Mouse (Mus musculus): ENCODE data around the gene Tm6sf1. TPM values are rescaled to one million over a fixed set of nuclear protein-coding genes. Genes with fewer than 3 reads are reported as not detected.

The Tm6sf1 gene
- total RNA-seq, 1 experiment = 2.2 TPM

- Histone ChIP-seq H3K9me3 (ENCODE audit: control insufficient read depth, insufficient read depth, low read depth, low read length) (no peaks in the 10 kb centered on the region), H3K4me3 (ENCODE audit: insufficient read depth in 1 of 2, low read depth in 1 of 2, low read length in 2 of 2, poor library complexity in 1 of 2, severe bottlenecking in 1 of 2) (no peak overlapping the region), H3K9ac (ENCODE audit: insufficient read depth, low read depth, low read length, poor library complexity, severe bottlenecking) (no peak overlapping the region), H3K4me1 (ENCODE audit: control insufficient read depth in 2 of 2, insufficient read depth in 2 of 2, low read length in 2 of 2, poor library complexity in 1 of 2) (no peaks in the 10 kb centered on the region), H3K36me3 (ENCODE audit: control insufficient read depth, insufficient read depth, low read length, poor library complexity, severe bottlenecking) (no peaks in the 10 kb centered on the region), H3K27ac (ENCODE audit: insufficient read depth, low read depth, low read length, poor library complexity, severe bottlenecking) (no peak overlapping the region)
- in situ Hi-C loops (cut with MboI; ENCODE audit: low sequenced_read_pairs in 2 of 2, unreplicated experiment in 2 of 2) = no loop called here
- TF ChIP-seq ZNF384 (IDR thresholded peaks at IDR 0.05; ENCODE audit: low read depth, low read length) = no peak
- TF ChIP-seq ZC3H11A (IDR thresholded peaks at IDR 0.05; ENCODE audit: borderline replicate concordance, low read depth, low read length) = no peak
- TF ChIP-seq MAFK (IDR thresholded peaks at IDR 0.05; ENCODE audit: insufficient read depth, low read depth, low read length) = no peak
- no peak for TF ChIP-seq CHD2 (IDR thresholded peaks at IDR 0.05; ENCODE audit: low read depth, low read length)
- no peak for TF ChIP-seq HCFC1 (IDR thresholded peaks at IDR 0.05; ENCODE audit: borderline replicate concordance, insufficient read depth, low read length)
- DNase-seq (ENCODE audit: low read depth, low spot score) = no peak
These were observed 21.5 kb downstream of the Tm6sf1 start for GRCm38 (mm10) chr7:81880286-81880685.

- no peaks in the 10 kb centered on the region for H3K9me3 ChIP-seq (ENCODE audit: control insufficient read depth, insufficient read depth, low read depth, low read length)
- no peaks in the 10 kb centered on the region for H3K36me3 ChIP-seq (ENCODE audit: control insufficient read depth, insufficient read depth, low read length, poor library complexity, severe bottlenecking)
These were observed 22.0 kb downstream of the Tm6sf1 start for GRCm38 (mm10) chr7:81880797-81881196.

GRCm38 (mm10) chr7:81881600-81881999, 22.8 kb downstream of the Tm6sf1 start:
- no peak for TF ChIP-seq ZC3H11A (IDR thresholded peaks at IDR 0.05; ENCODE audit: borderline replicate concordance, low read depth, low read length)
- TF ChIP-seq CHD2 (IDR thresholded peaks at IDR 0.05; ENCODE audit: low read depth, low read length) = no peak
- TF ChIP-seq MAFK (IDR thresholded peaks at IDR 0.05; ENCODE audit: insufficient read depth, low read depth, low read length) = no peak
- no peak for TF ChIP-seq HCFC1 (IDR thresholded peaks at IDR 0.05; ENCODE audit: borderline replicate concordance, insufficient read depth, low read length)
- no peak for TF ChIP-seq ZNF384 (IDR thresholded peaks at IDR 0.05; ENCODE audit: low read depth, low read length)
- in situ Hi-C loops (cut with MboI; ENCODE audit: low sequenced_read_pairs in 2 of 2, unreplicated experiment in 2 of 2) = no loop called here
- Histone ChIP-seq H3K36me3 (ENCODE audit: control insufficient read depth, insufficient read depth, low read length, poor library complexity, severe bottlenecking) (no peaks in the 10 kb centered on the region), H3K9ac (ENCODE audit: insufficient read depth, low read depth, low read length, poor library complexity, severe bottlenecking) (no peak overlapping the region), H3K27ac (ENCODE audit: insufficient read depth, low read depth, low read length, poor library complexity, severe bottlenecking) (no peak overlapping the region), H3K9me3 (ENCODE audit: control insufficient read depth, insufficient read depth, low read depth, low read length) (no peaks in the 10 kb centered on the region), H3K4me3 (ENCODE audit: insufficient read depth in 1 of 2, low read depth in 1 of 2, low read length in 2 of 2, poor library complexity in 1 of 2, severe bottlenecking in 1 of 2) (no peak overlapping the region), H3K4me1 (ENCODE audit: control insufficient read depth in 2 of 2, insufficient read depth in 2 of 2, low read length in 2 of 2, poor library complexity in 1 of 2) (no peaks in the 10 kb centered on the region)
- no peak for DNase-seq (ENCODE audit: low read depth, low spot score)

More at GRCm38 (mm10) chr7:81880797-81881196, 22.0 kb downstream of the Tm6sf1 start:
- Histone ChIP-seq H3K27ac (ENCODE audit: insufficient read depth, low read depth, low read length, poor library complexity, severe bottlenecking) (no peak overlapping the region), H3K4me1 (ENCODE audit: control insufficient read depth in 2 of 2, insufficient read depth in 2 of 2, low read length in 2 of 2, poor library complexity in 1 of 2) (no peaks in the 10 kb centered on the region), H3K9ac (ENCODE audit: insufficient read depth, low read depth, low read length, poor library complexity, severe bottlenecking) (no peak overlapping the region), H3K4me3 (ENCODE audit: insufficient read depth in 1 of 2, low read depth in 1 of 2, low read length in 2 of 2, poor library complexity in 1 of 2, severe bottlenecking in 1 of 2) (no peak overlapping the region)
- in situ Hi-C loops (cut with MboI; ENCODE audit: low sequenced_read_pairs in 2 of 2, unreplicated experiment in 2 of 2) = no loop called here
- TF ChIP-seq MAFK (IDR thresholded peaks at IDR 0.05; ENCODE audit: insufficient read depth, low read depth, low read length) = no peak
- no peak for TF ChIP-seq HCFC1 (IDR thresholded peaks at IDR 0.05; ENCODE audit: borderline replicate concordance, insufficient read depth, low read length)
- TF ChIP-seq ZNF384 (IDR thresholded peaks at IDR 0.05; ENCODE audit: low read depth, low read length) = no peak
- TF ChIP-seq ZC3H11A (IDR thresholded peaks at IDR 0.05; ENCODE audit: borderline replicate concordance, low read depth, low read length) = no peak
- no peak for TF ChIP-seq CHD2 (IDR thresholded peaks at IDR 0.05; ENCODE audit: low read depth, low read length)
- DNase-seq (ENCODE audit: low read depth, low spot score) = no peak

GRCm38 (mm10) chr7:81885128-81885527, 26.3 kb downstream of the Tm6sf1 start:
- DNase-seq (ENCODE audit: low read depth, low spot score) = no peak
- no peaks in the 10 kb centered on the region for H3K4me1 ChIP-seq (ENCODE audit: control insufficient read depth in 2 of 2, insufficient read depth in 2 of 2, low read length in 2 of 2, poor library complexity in 1 of 2)

More at GRCm38 (mm10) chr7:81885128-81885527, 26.3 kb downstream of the Tm6sf1 start:
- H3K27ac ChIP-seq (ENCODE audit: insufficient read depth, low read depth, low read length, poor library complexity, severe bottlenecking) = no peak overlapping the region
- H3K36me3 ChIP-seq (ENCODE audit: control insufficient read depth, insufficient read depth, low read length, poor library complexity, severe bottlenecking) = no peaks in the 10 kb centered on the region
- in situ Hi-C loops (cut with MboI; ENCODE audit: low sequenced_read_pairs in 2 of 2, unreplicated experiment in 2 of 2) = no loop called here
- no peak for TF ChIP-seq MAFK (IDR thresholded peaks at IDR 0.05; ENCODE audit: insufficient read depth, low read depth, low read length)
- no peak for TF ChIP-seq CHD2 (IDR thresholded peaks at IDR 0.05; ENCODE audit: low read depth, low read length)
- TF ChIP-seq ZC3H11A (IDR thresholded peaks at IDR 0.05; ENCODE audit: borderline replicate concordance, low read depth, low read length) = no peak
- TF ChIP-seq ZNF384 (IDR thresholded peaks at IDR 0.05; ENCODE audit: low read depth, low read length) = no peak
- TF ChIP-seq HCFC1 (IDR thresholded peaks at IDR 0.05; ENCODE audit: borderline replicate concordance, insufficient read depth, low read length) = no peak
- no peak overlapping the region for H3K9ac ChIP-seq (ENCODE audit: insufficient read depth, low read depth, low read length, poor library complexity, severe bottlenecking)
- H3K4me3 ChIP-seq (ENCODE audit: insufficient read depth in 1 of 2, low read depth in 1 of 2, low read length in 2 of 2, poor library complexity in 1 of 2, severe bottlenecking in 1 of 2) = no peak overlapping the region
- H3K9me3 ChIP-seq (ENCODE audit: control insufficient read depth, insufficient read depth, low read depth, low read length) = no peaks in the 10 kb centered on the region

Measured in ES-E14 (cell line).